Mouse (Mus musculus) megakaryocyte, embryonic 14.5 days (primary cell): ENCODE measurements around the gene Smco2. TPM values are rescaled to one million over a fixed set of nuclear protein-coding genes. Genes with fewer than 3 reads are reported as not detected.

Experiments used
- H3K27me3 ChIP-seq: replicated peaks from 2 replicates; pipeline ENCODE3; 2012; ENCODE audit warnings: inconsistent platforms
- H3K36me3 ChIP-seq: replicated peaks from 2 replicates; pipeline ENCODE3; 2012; ENCODE audit warnings: low read length, inconsistent platforms, mixed read lengths
- H3K4me1 ChIP-seq: 2 replicates; pipeline ENCODE4 v1.6.1; 2012; ENCODE audit warnings: inconsistent platforms
- H3K4me3 ChIP-seq: replicated peaks from 2 replicates; pipeline ENCODE3; 2012; ENCODE audit warnings: moderate library complexity, mild to moderate bottlenecking, inconsistent platforms
- H3K9me3 ChIP-seq: 2 replicates; pipeline ENCODE4 v1.6.1; 2012; ENCODE audit warnings: inconsistent platforms
- FLI1 ChIP-seq: IDR thresholded peaks from 2 replicates; pipeline ENCODE4 v1.6.1; 2012; ENCODE audit warnings: low read length, inconsistent platforms, mixed read lengths
- GATA1 ChIP-seq: IDR thresholded peaks from 3 replicates; pipeline ENCODE4 v1.6.1; 2012; ENCODE audit warnings: mixed read lengths, low read length, inconsistent platforms, borderline replicate concordance
- polyA plus RNA-seq: library from polyadenylated mRNA; stranded (reverse); fragments of >175 nt; gene quantifications from 2 replicates; pipeline ENCODE4 v1.2.3, GENCODE M21; 2012; ENCODE audit warnings: low replicate concordance; ENCODE audit not compliant: insufficient read depth

Gene Smco2
- polyA plus RNA-seq, 1 experiment, result not detected

DNA sequence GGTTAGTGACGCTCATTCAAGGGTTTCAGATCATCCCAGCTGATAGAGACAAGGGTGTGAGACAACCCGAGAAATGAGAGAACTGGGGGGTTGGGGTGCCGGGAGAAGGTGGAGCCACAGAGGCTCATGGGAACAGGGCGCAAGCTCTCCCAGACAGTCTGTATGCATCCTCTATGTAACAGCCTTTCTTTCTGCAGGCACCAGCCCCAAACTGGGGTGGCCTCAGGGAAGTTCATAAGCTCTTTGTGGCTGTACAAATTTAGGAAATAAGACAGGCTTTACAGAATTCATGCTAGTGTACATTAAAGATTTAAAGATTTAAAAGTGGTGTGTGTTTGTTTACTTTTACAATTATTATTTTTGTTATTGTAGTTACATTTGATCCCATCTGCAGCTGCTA is 30.4 kb downstream of the Smco2 start:
- peaks cover 8% of the 10 kb centered on the region for H3K36me3 ChIP-seq
- H3K9me3 ChIP-seq, result peaks cover 12% of the 10 kb centered on the region
- no peak overlapping the region for H3K4me3 ChIP-seq
- H3K27me3 ChIP-seq, result no peaks in the 10 kb centered on the region
- H3K4me1 ChIP-seq, result peaks cover 20% of the 10 kb centered on the region
- TF ChIP-seq GATA1 (no peak), FLI1 (no peak)

GRCm38 (mm10) chr6:146881896-146882770 is 32.2 kb downstream of the Smco2 start:
- TF ChIP-seq GATA1 (no peak), FLI1 (no peak)
- Histone ChIP-seq H3K4me3 (no peak overlapping the region), H3K9me3 (peaks cover 8% of the 10 kb centered on the region), H3K27me3 (no peaks in the 10 kb centered on the region), H3K4me1 (peaks cover 37% of the 10 kb centered on the region), H3K36me3 (peaks cover 7% of the 10 kb centered on the region)

GRCm38 (mm10) chr6:146883426-146883825 is 33.5 kb downstream of the Smco2 start:
- no peak for TF ChIP-seq GATA1
- TF ChIP-seq FLI1, result no peak
- Histone ChIP-seq H3K36me3 (no peaks in the 10 kb centered on the region), H3K4me3 (no peak overlapping the region), H3K4me1 (peaks cover 41% of the 10 kb centered on the region), H3K27me3 (no peaks in the 10 kb centered on the region), H3K9me3 (no peaks in the 10 kb centered on the region)

- H3K27me3 ChIP-seq, result no peaks in the 10 kb centered on the region
- H3K4me1 ChIP-seq, result peaks cover 46% of the 10 kb centered on the region
- no peaks in the 10 kb centered on the region for H3K9me3 ChIP-seq
- no peaks in the 10 kb centered on the region for H3K36me3 ChIP-seq
- no peak overlapping the region for H3K4me3 ChIP-seq
- TF ChIP-seq GATA1 (no peak), FLI1 (no peak)
Observed at GRCm38 (mm10) chr6:146884171-146884570, 34.3 kb downstream of the Smco2 start.

- H3K36me3 ChIP-seq, result no peaks in the 10 kb centered on the region
- H3K4me3 ChIP-seq, result peak overlapping the region; percentile 28
- no peaks in the 10 kb centered on the region for H3K27me3 ChIP-seq
- peaks cover 52% of the 10 kb centered on the region for H3K4me1 ChIP-seq
- TF ChIP-seq GATA1 (no peak), FLI1 (no peak)
- no peaks in the 10 kb centered on the region for H3K9me3 ChIP-seq
Observed at GRCm38 (mm10) chr6:146884851-146885250, 34.9 kb downstream of the Smco2 start.

DNA sequence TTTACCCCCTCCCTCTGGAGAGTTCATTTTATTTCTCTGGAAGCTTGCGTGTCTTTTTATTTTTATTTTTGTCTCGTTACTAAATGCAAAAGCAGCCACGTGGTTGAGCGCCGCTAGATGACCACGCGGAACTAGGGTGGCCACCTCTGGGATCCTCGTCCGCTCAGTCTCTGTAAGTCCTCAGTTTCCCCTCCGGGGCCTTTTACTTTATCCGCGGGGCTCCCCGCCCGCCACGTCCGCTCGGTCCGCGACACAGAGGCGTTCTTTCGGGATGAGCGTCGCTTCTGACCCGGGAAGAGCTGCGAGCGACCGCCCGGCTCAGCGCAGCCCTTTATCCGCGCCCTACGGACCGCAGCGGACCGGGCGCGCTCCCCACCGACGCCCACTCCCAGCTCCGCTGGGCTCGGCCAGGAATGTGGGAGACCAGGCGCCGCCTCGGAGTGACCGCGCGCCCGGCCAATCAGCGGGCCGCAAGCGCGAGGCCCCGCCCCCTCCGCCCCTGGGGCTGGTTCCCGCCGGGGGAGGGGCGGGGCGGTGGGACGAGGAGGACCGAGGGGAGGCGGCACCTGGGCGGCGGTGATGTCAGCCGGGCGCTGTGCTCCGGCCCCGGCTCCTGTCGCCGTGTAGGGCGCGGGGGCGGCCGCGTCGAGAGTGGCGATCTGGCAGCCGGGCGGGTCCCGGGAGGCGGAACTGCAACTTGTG is 38.2 kb downstream of the Smco2 start, which contains the start of gene Ppfibp1:
TSS of gene Ppfibp1 (plus strand) at position 530 of the 702 bp plus-strand sequence.
- Histone ChIP-seq H3K4me3 (peak within 1 kb of the TSS; percentile 95), H3K36me3 (peaks cover 11% of the 10 kb centered on the region), H3K27me3 (no peaks in the 10 kb centered on the region), H3K9me3 (no peaks in the 10 kb centered on the region), H3K4me1 (peaks cover 64% of the 10 kb centered on the region)
- TF ChIP-seq FLI1, result no peak

- Histone ChIP-seq H3K36me3 (peaks cover 17% of the 10 kb centered on the region), H3K4me1 (peaks cover 60% of the 10 kb centered on the region), H3K4me3 (peak overlapping the region; percentile 95), H3K27me3 (no peaks in the 10 kb centered on the region), H3K9me3 (no peaks in the 10 kb centered on the region)
- TF ChIP-seq FLI1 (no peak), GATA1 (no peak)
Observed at GRCm38 (mm10) chr6:146888660-146889490, 39.0 kb downstream of the Smco2 start.

GRCm38 (mm10) chr6:146890215-146890614 is 40.3 kb downstream of the Smco2 start:
- H3K4me1 ChIP-seq, result peaks cover 59% of the 10 kb centered on the region
- no peaks in the 10 kb centered on the region for H3K9me3 ChIP-seq
- peak overlapping the region; percentile 95 for H3K4me3 ChIP-seq
- no peaks in the 10 kb centered on the region for H3K27me3 ChIP-seq
- H3K36me3 ChIP-seq, result peaks cover 27% of the 10 kb centered on the region
- no peak for TF ChIP-seq FLI1
- TF ChIP-seq GATA1, result no peak

DNA sequence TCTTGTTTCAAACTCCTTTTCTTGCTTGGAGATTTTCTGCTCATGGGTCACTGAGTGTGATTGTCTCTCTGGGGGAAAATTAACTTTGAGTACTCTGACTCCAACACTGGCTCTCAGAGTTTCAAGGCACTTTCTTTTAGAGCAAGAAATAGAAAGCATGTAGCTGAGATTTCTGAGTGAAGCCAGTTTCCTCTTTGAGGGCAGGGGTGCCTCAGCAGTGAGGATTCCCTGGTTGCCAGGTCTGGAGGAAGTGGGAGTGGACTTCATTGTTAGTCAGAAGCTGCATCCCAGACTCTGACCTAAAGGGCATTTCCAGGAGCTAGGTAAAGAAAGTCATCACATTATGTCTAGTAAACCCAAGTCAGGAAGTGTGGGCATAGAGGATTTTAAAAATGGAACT is 40.7 kb downstream of the Smco2 start:
- Histone ChIP-seq H3K27me3 (no peaks in the 10 kb centered on the region), H3K4me3 (peak overlapping the region; percentile 76), H3K4me1 (peaks cover 55% of the 10 kb centered on the region), H3K9me3 (no peaks in the 10 kb centered on the region), H3K36me3 (peaks cover 27% of the 10 kb centered on the region)
- TF ChIP-seq FLI1 (no peak), GATA1 (no peak)

DNA sequence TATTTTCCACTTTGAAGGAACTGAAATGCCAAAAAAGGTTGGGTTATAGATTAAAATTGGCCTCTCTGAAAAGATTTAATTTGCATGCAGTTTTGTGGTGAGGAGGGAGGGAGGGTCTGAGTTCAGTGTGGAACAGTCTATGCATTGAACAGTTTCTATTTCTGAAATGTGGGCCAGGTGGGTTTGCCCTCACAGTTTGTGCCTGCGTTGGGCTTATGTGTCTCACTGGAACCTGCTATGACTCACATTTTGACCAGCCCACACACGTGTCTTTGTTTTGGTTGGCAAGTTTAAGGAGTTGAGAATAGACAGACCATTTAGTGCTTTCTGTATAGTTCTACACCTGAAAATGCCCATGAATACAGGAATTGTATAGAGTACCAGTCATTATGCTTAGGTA is 44.0 kb downstream of the Smco2 start:
- Histone ChIP-seq H3K36me3 (peaks cover 31% of the 10 kb centered on the region), H3K27me3 (no peaks in the 10 kb centered on the region), H3K9me3 (no peaks in the 10 kb centered on the region), H3K4me3 (no peak overlapping the region), H3K4me1 (peaks cover 61% of the 10 kb centered on the region)
- TF ChIP-seq GATA1 (no peak), FLI1 (no peak)
